Mouse (Mus musculus) liver, embryonic 16.5 days (tissue): ENCODE results near the gene Cdc42bpa. TPM values are rescaled to one million over a fixed set of nuclear protein-coding genes. Genes with fewer than 3 reads are reported as not detected.

Experiments
- ATAC-seq: fragments of 200-750 bp; cut with Nextera tagmentation; 2 replicates; pipeline ENCODE4 v1.8.0; 2017; ENCODE audit warnings: low read depth, mild to moderate bottlenecking, moderate number of reproducible peaks, moderate library complexity
- H3K27ac ChIP-seq: fragments of 300-500 bp; sonication (generic); 2 replicates; pipeline ENCODE4 v1.5.1; 2014; ENCODE audit warnings: mild to moderate bottlenecking, low read length
- H3K27me3 ChIP-seq: fragments of 300-500 bp; sonication (generic); 2 replicates; pipeline ENCODE4 v1.6.1; 2014; ENCODE audit warnings: low read depth, low read length, mixed read lengths; ENCODE audit not compliant: control insufficient read depth, insufficient read depth
- H3K36me3 ChIP-seq: fragments of 300-500 bp; sonication (generic); 2 replicates; pipeline ENCODE4 v1.6.1; 2014; ENCODE audit warnings: mild to moderate bottlenecking; ENCODE audit not compliant: control insufficient read depth, insufficient read depth
- H3K4me1 ChIP-seq: fragments of 300-500 bp; sonication (generic); 2 replicates; pipeline ENCODE4 v1.6.1; 2014; ENCODE audit warnings: low read depth, low read length, mixed read lengths; ENCODE audit not compliant: control insufficient read depth
- H3K4me2 ChIP-seq: fragments of 300-500 bp; sonication (generic); 2 replicates; pipeline ENCODE4 v1.6.1; 2014; ENCODE audit warnings: low read depth, low read length, mixed read lengths
- H3K4me3 ChIP-seq: fragments of 300-500 bp; sonication (generic); 2 replicates; pipeline ENCODE4 v1.5.1; 2014; ENCODE audit warnings: low read depth, mild to moderate bottlenecking, low read length
- H3K9ac ChIP-seq: fragments of 300-500 bp; sonication (generic); 2 replicates; pipeline ENCODE4 v1.6.1; 2014; ENCODE audit warnings: low read depth, low read length
- H3K9me3 ChIP-seq: fragments of 300-500 bp; sonication (generic); replicated peaks from 2 replicates; pipeline ENCODE4 v1.6.1; 2016; ENCODE audit warnings: low read length; ENCODE audit not compliant: control insufficient read depth
- WGBS: fragments of 180-500 bp; shearing (Covaris S2); extraction: QIAGEN DNeasy Blood & Tissue Kit; methylation state at CpG from one replicate; pipeline ENCODE4 v1.1.7; 2014; ENCODE audit not compliant: insufficient replicate concordance; 5-methylcytosine and 5-hydroxymethylcytosine counted together
- polyA plus RNA-seq: library from polyadenylated mRNA; unstranded; fragments of >200 nt; fragmentation: Nextera tagmentation; extraction: Ambion mirVana; gene quantifications from 2 replicates; pipeline ENCODE4 v1.2.1, GENCODE M21; 2015

Gene Cdc42bpa
- polyA plus RNA-seq, 1 experiment from 2014 or later = 6.7 TPM

- Histone ChIP-seq H3K36me3 (no peaks in the 10 kb centered on the region), H3K4me3 (no peak overlapping the region), H3K9me3 (no peaks in the 10 kb centered on the region), H3K4me2 (no peak overlapping the region), H3K4me1 (no peaks in the 10 kb centered on the region), H3K27ac (no peak overlapping the region), H3K27me3 (no peaks in the 10 kb centered on the region), H3K9ac (no peak overlapping the region)
- 55% methylated on average over 7 of the region's 7 CpGs for WGBS
- ATAC-seq = no peak
These were observed 31.4 kb upstream of the Cdc42bpa start for GRCm38 (mm10) chr1:179928822-179929221.

- Histone ChIP-seq H3K36me3 (no peaks in the 10 kb centered on the region), H3K27me3 (no peaks in the 10 kb centered on the region), H3K9ac (no peak overlapping the region), H3K4me2 (no peak overlapping the region), H3K4me1 (no peaks in the 10 kb centered on the region), H3K4me3 (no peak overlapping the region), H3K27ac (no peak overlapping the region), H3K9me3 (no peaks in the 10 kb centered on the region)
- ATAC-seq = no peak
- WGBS = 83% methylated on average over 3 of the region's 3 CpGs
These were observed 29.0 kb upstream of the Cdc42bpa start for GRCm38 (mm10) chr1:179931247-179931646.

- no peak for ATAC-seq
These were observed 26.2 kb upstream of the Cdc42bpa start for GRCm38 (mm10) chr1:179934064-179934463.

GRCm38 (mm10) chr1:179940071-179940786 lies 20.0 kb upstream of the Cdc42bpa start:
- Histone ChIP-seq H3K9me3 (no peaks in the 10 kb centered on the region), H3K27me3 (no peaks in the 10 kb centered on the region), H3K27ac (no peak overlapping the region), H3K9ac (no peak overlapping the region), H3K4me1 (no peaks in the 10 kb centered on the region), H3K4me3 (no peak overlapping the region), H3K4me2 (no peak overlapping the region), H3K36me3 (no peaks in the 10 kb centered on the region)
- WGBS = 76% methylated on average over 23 of the region's 23 CpGs
- no peak for ATAC-seq

More at GRCm38 (mm10) chr1:179934064-179934463, 26.2 kb upstream of the Cdc42bpa start:
- Histone ChIP-seq H3K9ac (no peak overlapping the region), H3K27me3 (no peaks in the 10 kb centered on the region), H3K27ac (no peak overlapping the region), H3K36me3 (no peaks in the 10 kb centered on the region), H3K4me1 (no peaks in the 10 kb centered on the region), H3K4me3 (no peak overlapping the region), H3K4me2 (no peak overlapping the region), H3K9me3 (no peaks in the 10 kb centered on the region)
- WGBS = 69% methylated on average over 3 of the region's 3 CpGs

- ATAC-seq = no peak
- H3K27ac ChIP-seq = no peak overlapping the region
- no peak overlapping the region for H3K4me2 ChIP-seq
These were observed 19.4 kb upstream of the Cdc42bpa start for GRCm38 (mm10) chr1:179940787-179941352.

DNA sequence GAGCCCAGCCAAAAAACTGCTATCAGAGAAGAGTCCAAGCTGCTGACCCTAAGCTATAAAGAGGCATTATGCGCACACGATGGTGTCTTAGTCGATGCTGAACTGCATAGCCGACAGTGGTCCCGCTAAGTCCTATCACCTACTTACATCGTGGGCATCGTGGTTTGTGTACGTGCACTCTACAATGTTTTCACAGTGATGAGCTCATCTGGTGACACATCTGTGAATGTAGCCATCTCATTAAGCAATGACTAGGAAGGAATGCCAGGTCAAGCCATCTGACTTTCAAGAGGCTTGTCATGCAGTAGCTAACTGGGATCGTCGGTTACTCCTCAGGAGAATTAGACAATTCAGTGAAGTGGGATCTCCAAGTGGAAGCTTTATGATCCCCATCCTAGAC lies 15.3 kb upstream of the Cdc42bpa start:
- Histone ChIP-seq H3K36me3 (no peaks in the 10 kb centered on the region), H3K27me3 (no peaks in the 10 kb centered on the region), H3K4me1 (no peaks in the 10 kb centered on the region), H3K4me3 (no peak overlapping the region), H3K9me3 (no peaks in the 10 kb centered on the region), H3K9ac (no peak overlapping the region), H3K4me2 (no peak overlapping the region), H3K27ac (no peak overlapping the region)
- ATAC-seq = no peak
- WGBS = 72% methylated on average over 10 of the region's 10 CpGs

More at GRCm38 (mm10) chr1:179940787-179941352, 19.4 kb upstream of the Cdc42bpa start:
- H3K27me3 ChIP-seq = no peaks in the 10 kb centered on the region
- no peaks in the 10 kb centered on the region for H3K9me3 ChIP-seq
- H3K9ac ChIP-seq = no peak overlapping the region
- no peaks in the 10 kb centered on the region for H3K36me3 ChIP-seq
- H3K4me3 ChIP-seq = no peak overlapping the region
- 75% methylated on average over 14 of the region's 14 CpGs for WGBS
- no peaks in the 10 kb centered on the region for H3K4me1 ChIP-seq

DNA sequence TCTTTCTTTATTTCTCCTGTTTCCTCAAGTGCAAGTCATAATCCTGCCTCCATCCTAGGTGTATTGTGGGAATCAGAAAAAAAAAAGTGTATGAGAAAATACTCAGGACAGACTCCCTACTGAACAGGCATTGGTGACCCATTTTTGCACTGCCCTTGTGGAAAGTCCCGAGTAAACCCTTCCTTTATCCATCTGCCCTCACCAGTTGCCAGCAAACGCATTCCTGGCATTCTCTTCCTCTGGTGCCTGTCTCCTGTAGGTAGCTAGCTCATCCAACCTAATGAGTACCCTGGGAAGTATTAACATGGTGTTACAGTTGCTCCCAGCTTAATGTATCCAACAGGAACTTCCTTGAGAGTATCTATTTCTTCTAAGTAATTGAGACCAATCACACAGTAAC lies 13.7 kb upstream of the Cdc42bpa start:
- Histone ChIP-seq H3K27me3 (no peaks in the 10 kb centered on the region), H3K4me2 (no peak overlapping the region), H3K36me3 (no peaks in the 10 kb centered on the region), H3K9me3 (no peaks in the 10 kb centered on the region), H3K9ac (no peak overlapping the region), H3K4me3 (no peak overlapping the region), H3K4me1 (no peaks in the 10 kb centered on the region), H3K27ac (no peak overlapping the region)
- WGBS = 44% methylated on average over 2 of the region's 2 CpGs
- ATAC-seq = no peak

GRCm38 (mm10) chr1:179947653-179948052 lies 12.6 kb upstream of the Cdc42bpa start:
- H3K4me1 ChIP-seq = no peaks in the 10 kb centered on the region
- H3K9me3 ChIP-seq = no peaks in the 10 kb centered on the region
- WGBS = 57% methylated on average over 2 of the region's 2 CpGs
- H3K9ac ChIP-seq = no peak overlapping the region
- H3K36me3 ChIP-seq = no peaks in the 10 kb centered on the region
- H3K27ac ChIP-seq = no peak overlapping the region
- H3K4me2 ChIP-seq = no peak overlapping the region
- H3K4me3 ChIP-seq = no peak overlapping the region
- no peak for ATAC-seq
- H3K27me3 ChIP-seq = no peaks in the 10 kb centered on the region

DNA sequence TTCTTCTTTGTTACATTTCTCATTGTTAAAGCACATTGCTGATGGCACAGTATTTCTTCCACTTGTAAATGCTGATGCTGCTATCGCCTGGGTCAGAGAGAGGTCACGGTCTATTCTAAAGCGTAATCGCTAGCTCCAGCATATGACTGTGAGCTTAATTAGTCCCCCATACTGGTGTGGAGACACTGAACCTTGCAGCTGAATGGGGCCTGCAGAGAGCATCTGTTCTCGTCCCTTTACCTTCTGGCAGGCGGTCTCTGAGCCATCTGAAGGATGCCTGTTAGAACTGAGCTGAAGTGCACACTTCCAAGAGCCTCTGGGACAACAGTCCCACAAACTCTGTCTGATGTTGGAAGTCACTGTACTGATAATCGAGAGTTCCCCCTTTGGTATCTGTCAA lies 8.7 kb upstream of the Cdc42bpa start:
- WGBS = 70% methylated on average over 7 of the region's 7 CpGs

More for the DNA sequence above, 8.7 kb upstream of the Cdc42bpa start:
- H3K4me2 ChIP-seq = no peak overlapping the region
- no peaks in the 10 kb centered on the region; the same call in 1 of the 2 replicates for H3K27me3 ChIP-seq
- H3K9me3 ChIP-seq = no peaks in the 10 kb centered on the region
- no peak for ATAC-seq
- no peak overlapping the region for H3K4me3 ChIP-seq
- no peaks in the 10 kb centered on the region for H3K36me3 ChIP-seq
- H3K4me1 ChIP-seq = no peaks in the 10 kb centered on the region
- H3K27ac ChIP-seq = no peak overlapping the region
- H3K9ac ChIP-seq = no peak overlapping the region
